Mouse (Mus musculus) lung, postnatal 0 days (tissue): ENCODE measurements at regions not wholly inside any gene's neighbourhood (a gene's known extent, or its start where the extent isn't known, plus 50 kb on each side); places are given as distances from the start of the nearest gene placed in this dataset.

Experiments
- ATAC-seq: fragments of 200-750 bp; cut with Nextera tagmentation; 2 replicates; pipeline ENCODE4 v1.8.0; 2017; ENCODE audit warnings: moderate library complexity
- DNase-seq: peaks from one replicate; pipeline ENCODE4 v3.0.0-alpha.2; 2016; ENCODE audit warnings: low spot score
- H3K27ac ChIP-seq: fragments of 300-500 bp; sonication (generic); 2 replicates; pipeline ENCODE4 v1.5.1; 2014; ENCODE audit warnings: antibody characterized with exemption, mild to moderate bottlenecking, low read length, mixed read lengths
- H3K27me3 ChIP-seq: fragments of 300-500 bp; sonication (generic); replicated peaks from 2 replicates; pipeline ENCODE4 v1.6.1; 2014; ENCODE audit warnings: low read length, mixed read lengths; ENCODE audit not compliant: insufficient read depth
- H3K36me3 ChIP-seq: fragments of 300-500 bp; sonication (generic); 2 replicates; pipeline ENCODE4 v1.6.1; 2014; ENCODE audit warnings: low read length, mixed read lengths; ENCODE audit not compliant: insufficient read depth
- H3K4me1 ChIP-seq: fragments of 300-500 bp; sonication (generic); 2 replicates; pipeline ENCODE4 v1.6.1; 2014; ENCODE audit warnings: antibody characterized with exemption, low read depth, low read length, mixed read lengths; ENCODE audit not compliant: insufficient read depth
- H3K4me2 ChIP-seq: fragments of 300-500 bp; sonication (generic); replicated peaks from 2 replicates; pipeline ENCODE4 v1.6.1; 2014; ENCODE audit warnings: low read depth, mild to moderate bottlenecking, low read length, moderate library complexity, mixed read lengths
- H3K4me3 ChIP-seq: fragments of 300-500 bp; sonication (generic); 2 replicates; pipeline ENCODE4 v1.5.1; 2014; ENCODE audit warnings: low read depth, low read length
- H3K9ac ChIP-seq: fragments of 300-500 bp; sonication (generic); replicated peaks from 2 replicates; pipeline ENCODE4 v1.6.1; 2014; ENCODE audit warnings: low read depth, mild to moderate bottlenecking
- H3K9me3 ChIP-seq: fragments of 300-500 bp; sonication (generic); 2 replicates; pipeline ENCODE4 v1.6.1; 2016; ENCODE audit warnings: low read length, mixed read lengths
- CTCF ChIP-seq: IDR thresholded peaks from 2 replicates; pipeline ENCODE4 v1.5.1; 2016; ENCODE audit warnings: antibody characterized with exemption, mild to moderate bottlenecking
- EP300 ChIP-seq: IDR thresholded peaks from 2 replicates; pipeline ENCODE4 v1.6.1; 2016; ENCODE audit warnings: antibody characterized with exemption, mild to moderate bottlenecking, control low read depth
- WGBS: fragments of 180-500 bp; shearing (Covaris S2); extraction: QIAGEN DNeasy Blood & Tissue Kit; methylation state at CpG from one replicate; pipeline ENCODE4 v1.1.7; 2014; 5-methylcytosine and 5-hydroxymethylcytosine counted together

DNA sequence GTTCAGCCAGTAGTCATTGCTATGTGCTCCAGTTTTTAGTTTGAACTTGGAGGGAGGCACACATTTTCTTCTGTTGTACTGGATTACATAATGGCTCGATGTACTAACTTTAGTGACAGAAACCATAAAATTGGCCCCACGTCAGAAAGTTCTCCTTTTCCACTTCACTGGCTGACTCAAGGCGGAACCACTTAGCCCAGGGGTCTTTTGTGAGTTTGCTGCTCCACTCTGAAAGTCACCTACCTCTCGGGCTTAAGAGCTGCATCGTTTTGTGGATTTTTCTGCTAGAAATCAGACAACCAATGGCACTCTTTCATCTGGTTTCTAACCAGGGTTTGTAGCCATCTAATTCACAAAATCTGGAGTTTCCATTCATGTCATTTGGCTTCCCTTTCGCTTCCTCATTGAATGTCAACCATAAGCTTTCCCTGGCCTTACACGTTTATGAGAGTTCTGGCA is 304.8 kb upstream of the Cited2 start:
- no peak overlapping the region for H3K27ac ChIP-seq
- H3K36me3 ChIP-seq, result no peaks in the 10 kb centered on the region
- DNase-seq (peak; percentile 81), ATAC-seq (peak; percentile 55)
- H3K27me3 ChIP-seq, result no peaks in the 10 kb centered on the region
- H3K4me1 ChIP-seq, result no peaks in the 10 kb centered on the region
- WGBS, result 46% methylated on average over 7 of the region's 7 CpGs
- no peaks in the 10 kb centered on the region for H3K9me3 ChIP-seq
- no peak overlapping the region for H3K4me2 ChIP-seq
- TF ChIP-seq EP300, result no peak
- no peak for TF ChIP-seq CTCF
- H3K9ac ChIP-seq, result no peak overlapping the region
- no peak overlapping the region for H3K4me3 ChIP-seq

DNA sequence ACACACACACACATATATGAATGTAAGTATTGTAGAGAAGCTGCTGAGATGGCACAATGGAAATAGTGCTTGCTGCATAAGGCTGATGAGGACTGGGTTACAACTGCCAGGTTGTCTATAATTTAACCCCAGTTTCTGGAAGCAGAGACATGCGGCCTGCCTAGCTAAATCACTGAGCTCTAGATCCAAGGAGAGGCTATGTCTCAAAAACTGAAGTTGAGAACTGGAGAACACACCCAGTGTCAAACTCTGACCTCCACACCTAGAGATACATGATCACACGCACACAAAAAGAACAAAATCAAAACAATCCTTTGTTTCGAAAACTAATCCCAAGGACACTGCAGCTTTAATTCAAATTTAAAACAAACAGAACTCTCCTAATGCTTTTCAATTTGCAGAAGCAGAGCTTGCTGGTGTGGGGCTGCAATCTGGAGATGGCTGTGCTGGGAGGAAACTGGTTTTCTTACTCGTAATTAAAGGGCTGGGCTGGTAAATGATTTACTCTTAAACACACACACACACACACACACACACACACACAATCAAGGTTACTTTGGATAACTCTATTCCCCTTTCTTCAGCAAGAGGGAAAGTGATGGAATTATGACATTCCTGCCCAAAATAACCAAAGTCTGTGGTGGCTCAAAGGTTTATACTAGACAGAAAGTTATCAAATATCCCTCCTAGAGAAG is 299.3 kb upstream of the Cited2 start:
- Histone ChIP-seq H3K9ac (no peak overlapping the region), H3K9me3 (no peaks in the 10 kb centered on the region), H3K27ac (no peak overlapping the region), H3K4me1 (no peaks in the 10 kb centered on the region), H3K4me3 (no peak overlapping the region), H3K36me3 (no peaks in the 10 kb centered on the region), H3K4me2 (no peak overlapping the region), H3K27me3 (no peaks in the 10 kb centered on the region)
- TF ChIP-seq EP300 (no peak), CTCF (no peak)
- ATAC-seq, result no peak
- 34% methylated on average over 4 of the region's 4 CpGs for WGBS
- DNase-seq, result no peak

DNA sequence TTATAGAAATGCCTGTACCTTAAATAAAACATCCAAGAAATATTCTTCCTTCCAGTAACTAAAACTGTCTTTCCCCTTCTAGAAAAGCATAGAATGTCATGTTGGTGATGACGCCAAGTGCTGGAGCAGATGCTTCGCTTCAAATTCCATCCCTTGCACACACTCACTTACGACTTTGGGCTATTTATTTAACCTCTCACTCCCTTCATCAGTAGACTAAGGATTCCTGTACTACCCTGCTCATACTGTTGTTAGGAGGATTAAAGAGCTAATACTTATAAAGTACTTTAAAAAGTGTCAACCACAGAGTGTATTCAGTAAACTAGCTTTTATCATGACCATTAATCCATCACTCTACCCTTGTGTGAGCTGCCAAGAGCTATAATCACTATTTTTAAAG is 296.8 kb upstream of the Cited2 start:
- H3K27me3 ChIP-seq, result no peaks in the 10 kb centered on the region
- DNase-seq (no peak), ATAC-seq (no peak)
- no peak overlapping the region for H3K9ac ChIP-seq
- no peak overlapping the region for H3K4me2 ChIP-seq
- no peaks in the 10 kb centered on the region for H3K4me1 ChIP-seq
- no peak overlapping the region for H3K27ac ChIP-seq
- 40% methylated on average over 3 of the region's 3 CpGs for WGBS
- TF ChIP-seq CTCF, result no peak
- TF ChIP-seq EP300, result no peak
- H3K9me3 ChIP-seq, result no peaks in the 10 kb centered on the region
- no peaks in the 10 kb centered on the region for H3K36me3 ChIP-seq
- H3K4me3 ChIP-seq, result no peak overlapping the region

DNA sequence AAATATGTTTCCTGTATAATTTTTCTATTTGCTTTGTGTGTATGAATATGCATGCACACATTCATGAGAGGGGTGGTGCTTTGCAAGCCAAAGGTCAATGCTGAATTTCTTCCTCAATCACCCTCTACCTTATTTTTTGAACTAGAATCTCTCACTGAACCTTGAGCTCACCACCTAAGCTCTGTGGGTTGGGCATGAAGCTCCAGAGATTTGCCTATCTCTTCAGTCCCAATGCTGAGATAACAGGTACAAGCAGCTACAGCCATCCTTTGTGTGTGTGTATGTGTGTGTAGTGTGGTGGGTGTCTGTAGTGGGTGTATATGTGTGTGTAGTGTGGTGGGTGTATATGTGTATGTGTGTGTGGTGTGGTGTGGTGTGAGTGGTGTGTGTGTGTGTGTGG is 295.7 kb upstream of the Cited2 start:
- H3K27me3 ChIP-seq, result no peaks in the 10 kb centered on the region
- ATAC-seq, result no peak
- DNase-seq, result no peak
- H3K4me3 ChIP-seq, result no peak overlapping the region
- H3K36me3 ChIP-seq, result no peaks in the 10 kb centered on the region
- no peak overlapping the region for H3K27ac ChIP-seq
- no peak overlapping the region for H3K4me2 ChIP-seq
- no peaks in the 10 kb centered on the region for H3K4me1 ChIP-seq
- no peaks in the 10 kb centered on the region for H3K9me3 ChIP-seq
- TF ChIP-seq CTCF (no peak), EP300 (no peak)
- no peak overlapping the region for H3K9ac ChIP-seq

DNA sequence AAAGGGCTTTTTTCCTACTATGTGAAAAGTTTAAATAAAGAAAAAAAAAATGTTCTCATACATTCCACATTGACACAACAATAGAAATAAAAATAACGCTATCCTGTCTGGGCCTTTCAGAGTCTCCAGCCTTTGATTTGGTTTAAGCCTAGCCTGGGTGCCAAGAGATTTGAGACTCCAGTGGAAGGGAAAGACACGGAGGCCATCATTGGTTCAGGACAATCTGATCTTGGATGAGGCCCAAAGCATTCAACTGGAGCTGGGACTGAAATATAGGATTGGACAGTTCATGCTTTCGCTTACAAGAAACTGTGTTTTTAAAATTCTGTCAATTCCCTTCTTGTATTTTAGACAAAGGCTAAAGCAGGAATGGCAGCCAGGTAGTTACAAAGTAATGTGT is 294.7 kb upstream of the Cited2 start:
- H3K27ac ChIP-seq, result no peak overlapping the region
- no peaks in the 10 kb centered on the region for H3K9me3 ChIP-seq
- no peak overlapping the region for H3K4me2 ChIP-seq
- TF ChIP-seq CTCF (no peak), EP300 (no peak)
- H3K4me1 ChIP-seq, result no peaks in the 10 kb centered on the region
- 67% methylated on average over 3 of the region's 3 CpGs for WGBS
- DNase-seq (no peak), ATAC-seq (no peak)
- H3K27me3 ChIP-seq, result no peaks in the 10 kb centered on the region
- H3K36me3 ChIP-seq, result no peaks in the 10 kb centered on the region
- H3K4me3 ChIP-seq, result no peak overlapping the region
- H3K9ac ChIP-seq, result no peak overlapping the region

DNA sequence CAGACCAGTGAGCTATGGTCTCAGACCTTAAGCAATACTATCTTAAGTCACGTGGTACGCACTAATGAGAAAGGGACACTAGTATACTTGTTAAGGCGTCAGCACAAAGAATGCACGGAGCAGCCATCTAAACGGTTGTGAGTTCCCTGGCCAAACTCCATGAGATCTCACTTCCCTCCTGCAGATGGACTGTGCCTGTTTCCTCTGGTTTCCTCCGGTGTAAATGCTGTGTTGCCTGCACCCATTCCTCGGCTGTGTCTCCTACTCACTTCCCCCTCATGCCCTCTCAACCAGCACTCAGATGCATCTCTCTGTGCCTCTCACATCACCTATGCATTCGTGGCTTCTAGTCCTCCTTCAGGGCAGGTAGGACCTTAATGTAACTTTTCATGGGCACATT is 291.9 kb upstream of the Cited2 start:
- TF ChIP-seq EP300 (no peak), CTCF (no peak)
- Histone ChIP-seq H3K27ac (no peak overlapping the region), H3K9me3 (no peaks in the 10 kb centered on the region), H3K4me3 (no peak overlapping the region), H3K9ac (no peak overlapping the region), H3K36me3 (no peaks in the 10 kb centered on the region), H3K27me3 (no peaks in the 10 kb centered on the region), H3K4me2 (no peak overlapping the region), H3K4me1 (no peaks in the 10 kb centered on the region)
- ATAC-seq, result no peak
- WGBS, result 66% methylated on average over 8 of the region's 8 CpGs
- no peak for DNase-seq

DNA sequence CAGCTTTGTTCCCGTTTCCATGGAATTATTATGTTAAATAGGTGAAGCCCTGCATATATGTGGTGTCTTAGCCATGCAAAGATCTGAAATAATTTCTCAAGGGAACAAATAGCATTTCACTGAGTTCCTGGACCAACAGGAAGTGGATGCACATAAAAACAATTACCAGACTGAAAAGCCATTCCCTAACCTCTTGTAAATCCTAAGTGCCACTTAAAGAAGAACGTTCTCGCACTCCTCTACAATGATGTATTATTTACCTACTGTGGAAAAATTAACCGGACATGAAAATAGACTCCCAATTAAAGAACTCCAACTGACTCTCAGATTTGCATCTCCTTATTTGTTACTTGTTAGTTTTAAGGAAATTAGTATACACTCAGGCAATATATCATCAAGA is 288.9 kb upstream of the Cited2 start:
- Histone ChIP-seq H3K9me3 (no peaks in the 10 kb centered on the region), H3K27ac (no peak overlapping the region), H3K4me1 (no peaks in the 10 kb centered on the region), H3K9ac (no peak overlapping the region), H3K36me3 (no peaks in the 10 kb centered on the region), H3K27me3 (no peaks in the 10 kb centered on the region), H3K4me3 (no peak overlapping the region), H3K4me2 (no peak overlapping the region)
- ATAC-seq, result peak; percentile 67; the same call in 1 of the 2 replicates
- 56% methylated on average over 4 of the region's 4 CpGs for WGBS
- DNase-seq, result peak; percentile 58
- TF ChIP-seq CTCF (no peak), EP300 (no peak; the same call in 1 of the 2 replicates)
